Mouse (Mus musculus) kidney, adult 8-10 months (tissue): ENCODE data around the gene Gm20696.

Experiments used
- DNase-seq, 2 experiments: peaks; one replicate each; pipeline ENCODE4 v3.0.0; 2022

Gm20696 gene

DNA sequence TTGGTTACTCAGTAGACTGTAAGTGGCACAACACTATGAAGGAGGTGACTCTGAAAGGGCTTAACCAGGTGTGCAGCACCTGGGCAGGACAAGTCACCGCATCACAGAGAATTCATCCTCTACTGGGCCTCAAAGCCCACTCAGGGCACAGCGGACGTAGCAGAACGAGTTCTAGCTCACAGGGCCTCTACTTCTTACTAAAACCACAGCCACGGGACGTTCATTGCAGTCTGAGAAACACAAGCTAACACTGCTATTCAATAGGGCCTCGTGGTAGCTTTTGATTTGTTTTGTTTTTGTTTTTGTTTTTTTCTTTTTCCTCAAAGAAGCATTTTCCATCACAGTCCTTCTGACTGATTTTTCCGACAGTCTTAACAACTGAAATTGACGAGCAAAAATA lies 233.6 kb downstream of the Gm20696 start:
- DNase-seq = no peak

DNA sequence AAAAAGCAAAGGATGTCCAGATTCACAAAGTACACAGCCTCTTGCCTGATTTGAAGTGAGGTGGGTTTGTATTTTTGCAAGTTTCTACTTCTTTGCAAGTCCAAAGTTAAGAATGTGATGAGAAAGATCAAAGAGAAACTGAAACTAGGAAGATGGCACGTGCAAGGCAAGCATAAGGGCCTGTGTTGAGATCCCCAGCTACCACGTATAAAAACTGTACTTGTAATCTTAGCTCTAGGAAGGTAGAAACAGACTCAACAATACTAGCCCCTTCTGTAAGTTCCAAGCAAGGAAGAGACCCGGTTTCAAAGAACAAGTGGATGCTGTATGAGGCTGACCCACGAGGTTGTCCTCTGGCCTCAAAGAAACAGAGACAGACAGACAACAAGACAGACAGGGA lies 234.7 kb downstream of the Gm20696 start:
- DNase-seq = no peak

- no peak for DNase-seq
These were observed 236.0 kb downstream of the Gm20696 start for GRCm38 (mm10) chr6:99430560-99430959.

- no peak for DNase-seq
These were observed 237.0 kb downstream of the Gm20696 start for GRCm38 (mm10) chr6:99429378-99430131.

GRCm38 (mm10) chr6:99428961-99429360 lies 237.6 kb downstream of the Gm20696 start:
- no peak for DNase-seq

GRCm38 (mm10) chr6:99427301-99427700 lies 239.3 kb downstream of the Gm20696 start:
- DNase-seq = no peak

DNA sequence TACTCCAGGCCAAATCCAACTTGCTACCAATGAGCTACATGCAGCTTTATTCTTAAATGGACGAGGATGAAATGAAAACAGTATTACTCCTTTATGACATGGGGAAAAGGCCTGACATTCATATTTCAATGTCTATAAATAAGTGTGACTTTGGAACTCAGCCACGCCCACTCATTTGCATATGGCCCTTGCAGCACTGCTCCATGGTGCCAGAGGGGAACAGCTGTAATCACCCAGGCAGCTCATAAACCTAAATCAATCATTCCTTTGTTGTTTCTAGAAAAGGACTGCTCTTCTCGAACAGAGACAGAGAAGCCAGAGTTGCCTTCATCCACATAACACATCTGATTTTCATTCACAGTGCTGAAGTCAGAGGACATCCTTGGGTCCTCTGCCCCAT lies 241.6 kb downstream of the Gm20696 start:
- DNase-seq = no peak

DNA sequence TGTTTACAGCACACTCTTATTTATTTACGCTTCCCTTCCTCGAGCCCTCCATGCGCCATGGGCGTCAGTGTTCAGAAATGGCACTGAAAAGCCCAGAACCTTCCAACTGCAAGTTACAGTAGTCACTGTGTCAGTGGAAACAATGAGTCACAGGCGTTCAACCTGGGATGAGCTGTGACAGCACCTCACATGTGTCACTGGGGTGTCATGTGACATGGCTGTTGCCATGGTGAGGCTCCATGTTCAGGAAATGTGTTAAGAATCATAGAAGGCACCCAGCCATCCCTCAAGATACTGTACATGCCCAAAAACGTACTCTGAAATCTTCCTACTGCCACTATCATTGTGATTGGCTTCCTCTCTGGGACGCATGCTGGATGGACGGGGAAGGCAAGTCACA lies 245.9 kb downstream of the Gm20696 start:
- no peak for DNase-seq

- no peak for DNase-seq
These were observed 254.0 kb downstream of the Gm20696 start for GRCm38 (mm10) chr6:99412598-99412997.

GRCm38 (mm10) chr6:99409602-99410001 lies 257.0 kb downstream of the Gm20696 start:
- no peak for DNase-seq

- DNase-seq = no peak
These were observed 257.7 kb downstream of the Gm20696 start for GRCm38 (mm10) chr6:99408880-99409279.

DNA sequence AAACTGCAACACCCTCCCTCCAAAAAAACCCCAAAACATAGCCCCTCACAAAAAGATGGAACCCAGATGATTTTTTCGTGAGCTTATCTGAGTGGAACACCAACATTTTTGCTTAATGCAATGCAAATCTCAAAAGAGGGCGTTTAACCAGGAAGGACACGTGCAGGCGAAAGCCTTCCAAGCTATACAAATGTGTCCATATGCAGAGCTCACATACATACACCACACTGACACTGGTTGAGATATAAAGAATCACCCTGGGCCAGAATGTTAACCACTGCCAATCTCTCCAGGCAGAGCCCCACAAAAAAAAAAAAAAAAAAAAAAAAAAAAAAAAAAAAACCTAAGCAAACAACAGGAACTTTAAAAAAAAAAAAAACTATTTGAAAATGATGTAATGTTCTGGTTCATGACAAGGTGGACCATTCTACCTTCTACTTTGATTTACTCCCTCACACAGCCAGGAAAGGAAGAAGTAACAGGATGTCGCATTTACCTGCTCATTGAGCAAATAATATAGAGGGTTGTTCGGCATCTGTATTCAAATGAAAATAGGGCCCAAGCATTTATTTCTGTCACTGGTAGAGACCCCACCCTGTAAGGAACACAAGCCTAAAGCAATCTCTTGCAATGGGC lies 262.7 kb downstream of the Gm20696 start:
- DNase-seq = no peak

GRCm38 (mm10) chr6:99402941-99403340 lies 263.7 kb downstream of the Gm20696 start:
- no peak for DNase-seq

DNA sequence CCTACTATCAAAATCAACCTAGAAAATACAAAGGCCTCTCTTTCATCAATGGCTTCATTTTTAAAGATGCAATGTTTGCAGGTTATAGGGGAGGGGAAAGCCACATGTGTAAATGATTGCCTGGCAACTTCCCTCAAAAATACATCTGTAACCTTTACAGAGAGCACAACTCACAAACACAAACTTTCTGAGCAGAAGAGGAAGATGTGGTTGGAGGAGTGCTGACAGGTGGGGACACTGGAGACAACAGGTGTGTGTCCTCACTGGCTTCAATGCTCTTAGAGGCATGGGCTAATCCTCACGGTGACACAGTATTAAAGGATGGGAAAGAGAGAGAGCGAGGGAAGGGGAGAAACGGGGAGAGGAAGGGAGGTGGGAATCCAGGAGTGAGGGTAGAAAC lies 264.2 kb downstream of the Gm20696 start:
- DNase-seq = no peak

DNA sequence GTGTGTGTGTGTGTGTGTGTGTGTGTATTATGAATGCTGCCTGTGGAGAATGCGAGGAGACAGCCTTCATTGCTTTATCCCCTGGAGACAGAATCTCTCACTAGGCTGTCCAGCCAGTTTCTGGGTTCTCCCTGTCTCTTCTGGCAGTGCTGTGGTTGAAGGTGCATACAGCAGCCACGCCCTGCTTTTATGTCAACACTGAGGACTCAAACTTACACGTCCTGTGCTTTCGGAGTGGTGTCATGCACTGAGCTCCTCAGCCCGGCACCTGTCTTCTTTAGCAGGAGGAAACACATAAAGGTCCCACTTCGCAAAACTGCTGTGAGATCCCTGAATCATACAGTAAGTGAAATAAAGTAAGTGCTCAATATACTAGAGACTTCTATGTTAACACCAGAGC lies 264.8 kb downstream of the Gm20696 start:
- no peak for DNase-seq

DNA sequence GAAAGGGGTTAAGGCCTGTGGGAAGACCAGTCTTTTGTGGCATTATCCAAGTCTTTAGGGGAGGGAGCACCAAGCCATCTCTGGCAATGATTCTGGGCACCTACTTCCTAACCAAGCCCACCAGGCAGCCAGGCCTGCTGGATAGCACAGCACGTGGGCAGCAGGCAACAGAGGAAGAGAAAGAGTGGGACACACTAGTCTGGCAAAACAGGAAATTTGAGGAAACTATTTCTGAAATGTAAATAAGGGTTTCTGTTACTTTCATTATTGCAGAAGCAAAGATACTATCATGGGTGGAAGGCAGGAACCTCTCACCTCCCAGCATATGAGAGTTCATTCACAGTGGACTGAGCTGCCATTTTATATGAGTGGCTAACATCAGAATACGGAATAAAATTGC lies 265.4 kb downstream of the Gm20696 start:
- DNase-seq = no peak

DNA sequence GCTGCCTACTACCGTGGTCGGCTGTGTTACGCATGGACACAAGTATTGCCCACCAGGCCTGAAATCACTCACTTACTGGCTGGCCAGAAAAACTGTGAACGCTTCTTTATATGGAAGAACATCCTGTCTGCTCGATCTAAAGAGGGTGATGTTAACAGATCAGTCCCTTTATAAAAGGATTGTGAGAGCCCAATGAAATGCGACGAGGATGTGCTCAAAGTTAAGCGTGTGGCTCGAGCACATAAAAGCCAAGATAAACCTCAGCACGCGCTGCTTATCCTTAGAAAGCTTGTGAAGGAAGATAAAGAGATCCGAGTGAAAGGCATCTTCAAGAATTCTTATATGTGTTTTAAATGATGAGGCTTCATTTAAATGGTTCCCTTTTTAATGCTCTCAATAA lies 270.9 kb downstream of the Gm20696 start:
- DNase-seq = no peak

DNA sequence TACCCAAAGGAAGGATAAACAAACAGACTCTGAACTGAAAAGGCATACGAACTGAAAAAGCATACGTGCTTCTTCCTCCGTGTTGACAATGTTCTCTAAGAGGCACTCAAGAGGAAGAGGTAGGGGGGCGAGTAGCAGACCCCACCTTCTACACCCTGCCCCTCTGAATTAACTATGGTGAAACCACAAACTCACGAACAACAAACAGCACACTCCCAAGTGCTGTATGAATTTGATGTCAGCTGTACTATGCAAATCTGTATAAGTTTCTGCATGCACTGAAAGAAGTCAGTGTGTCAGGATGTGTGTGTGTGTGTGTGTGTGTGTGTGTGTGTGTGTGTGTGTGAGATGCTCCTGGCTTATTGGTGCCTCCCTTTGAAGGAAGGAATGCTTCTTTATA lies 271.8 kb downstream of the Gm20696 start:
- no peak for DNase-seq

GRCm38 (mm10) chr6:99392484-99392883 lies 274.1 kb downstream of the Gm20696 start:
- no peak for DNase-seq

DNA sequence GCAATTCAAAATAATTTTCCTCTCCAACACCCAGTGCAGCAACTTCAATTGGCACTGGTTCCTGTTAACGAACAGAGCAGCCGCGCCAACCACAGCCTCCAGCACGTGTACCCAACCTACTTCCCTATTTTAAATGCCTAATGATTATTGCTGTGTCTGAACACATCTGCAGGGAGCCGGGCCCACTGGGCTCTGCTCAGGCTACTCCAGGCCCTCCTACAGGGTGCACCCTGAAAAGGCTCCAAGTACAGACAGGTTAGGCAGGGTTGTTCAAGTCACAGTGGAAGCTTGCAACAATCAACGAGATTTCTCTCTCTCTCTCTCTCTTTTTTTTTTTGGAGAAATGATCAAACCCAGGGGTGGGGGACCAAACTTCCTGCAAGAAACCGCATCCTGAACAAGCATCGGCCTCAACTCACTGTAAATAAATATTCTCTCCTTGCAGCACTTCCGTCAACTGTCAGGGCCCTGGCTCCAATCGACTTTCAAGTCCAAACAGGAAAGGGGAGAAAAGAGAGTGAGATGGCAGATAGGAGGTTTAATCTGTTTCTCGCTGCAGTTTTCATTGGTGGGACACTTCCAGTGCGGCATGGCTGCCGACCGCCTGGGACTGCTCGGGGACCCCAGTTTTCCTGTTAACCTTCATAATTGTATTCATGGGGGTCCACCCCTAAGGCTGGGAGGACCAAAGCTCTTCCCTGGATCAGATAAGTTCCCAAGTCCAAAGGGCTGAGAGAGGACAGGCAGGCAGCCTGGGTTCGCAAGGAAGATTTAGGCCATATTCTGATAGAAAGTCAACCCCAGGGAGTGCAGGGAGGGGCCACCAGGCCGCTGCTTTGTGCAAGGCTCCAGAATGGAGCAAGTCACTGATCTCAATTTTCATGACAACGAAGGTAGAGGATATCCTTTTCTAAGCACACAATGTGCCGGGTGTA lies 277.6 kb downstream of the Gm20696 start:
- DNase-seq = peak in 1 of 2 experiments; percentile 24

DNA sequence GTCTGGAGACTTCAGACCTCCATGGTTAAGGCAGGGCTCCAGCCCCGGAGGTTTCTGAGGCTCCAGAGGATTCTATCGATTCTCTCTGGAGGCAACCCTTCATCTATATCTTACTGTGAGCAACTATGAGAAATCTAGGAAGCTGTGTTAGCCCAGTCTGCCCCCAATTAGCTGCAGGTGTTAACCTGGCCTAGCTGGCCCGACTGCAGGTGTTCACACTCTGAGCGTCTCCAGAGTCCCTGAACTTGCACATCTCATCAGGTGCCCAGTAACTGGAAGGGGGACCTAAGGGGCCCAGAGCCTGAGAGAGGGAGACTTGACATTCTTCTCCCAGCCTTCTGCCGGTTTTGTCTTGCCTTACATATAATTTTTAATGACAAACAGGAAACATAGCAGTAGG lies 278.6 kb downstream of the Gm20696 start:
- no peak for DNase-seq

DNA sequence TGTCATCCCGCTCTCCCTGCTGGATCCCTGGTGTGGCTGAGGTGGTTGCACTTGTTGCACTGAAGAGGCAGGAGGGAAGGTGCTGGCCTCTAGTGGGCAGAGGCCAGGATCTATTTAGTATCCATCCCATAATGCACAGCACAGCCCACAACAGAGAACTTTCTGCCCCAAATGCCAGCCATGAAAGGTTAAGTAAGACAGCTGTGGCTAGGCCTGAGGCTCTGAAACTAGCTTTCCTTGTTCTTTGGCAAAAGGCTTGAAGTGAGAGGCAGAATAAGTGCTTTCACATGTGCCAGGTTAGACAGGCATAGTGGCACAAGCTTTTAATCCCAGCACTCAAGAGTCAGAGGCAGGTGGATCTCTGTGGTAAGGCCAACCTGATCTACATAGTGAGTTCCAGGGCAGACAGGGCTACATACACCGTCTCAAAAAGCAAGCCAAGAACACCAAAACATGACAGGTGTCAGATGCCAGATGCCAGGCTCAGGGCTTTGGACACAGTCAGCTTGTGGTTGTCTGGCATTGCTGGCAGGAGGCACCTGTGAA lies 281.5 kb downstream of the Gm20696 start:
- DNase-seq = peak in 1 of 2 experiments; percentile 24

DNA sequence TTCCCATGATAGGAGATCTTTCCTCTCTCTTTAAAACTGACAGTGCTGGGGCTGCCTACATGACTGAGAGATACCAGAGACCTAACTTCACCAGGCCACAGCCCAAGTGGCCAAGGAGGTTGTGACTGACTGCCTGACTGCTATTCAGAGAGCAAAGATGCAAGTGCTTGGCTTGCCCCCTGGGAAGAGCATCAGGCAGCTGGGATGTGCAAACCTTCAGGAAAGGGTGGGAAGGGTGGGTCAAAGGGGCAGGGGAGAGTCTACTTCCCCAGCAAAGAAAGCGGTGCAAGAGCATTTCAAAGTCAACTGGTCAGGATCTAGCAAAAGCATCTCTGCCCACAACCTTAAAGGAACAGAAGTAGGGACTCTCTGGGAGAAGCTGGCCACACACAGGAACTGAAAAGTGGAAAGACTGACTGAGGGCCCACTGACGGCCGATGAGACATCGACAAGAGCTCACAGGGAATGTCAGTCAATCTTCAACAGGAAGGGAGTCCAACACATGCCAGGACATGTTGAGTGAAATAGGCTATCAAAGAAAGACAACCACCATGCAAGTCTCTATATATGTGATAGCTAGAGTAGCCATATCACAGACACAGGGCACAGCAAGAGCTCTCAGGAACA lies 282.6 kb downstream of the Gm20696 start:
- DNase-seq = no peak
